Comparison of ENCODE assay signal across 9 mouse cellular contexts in the genomic region with DNA sequence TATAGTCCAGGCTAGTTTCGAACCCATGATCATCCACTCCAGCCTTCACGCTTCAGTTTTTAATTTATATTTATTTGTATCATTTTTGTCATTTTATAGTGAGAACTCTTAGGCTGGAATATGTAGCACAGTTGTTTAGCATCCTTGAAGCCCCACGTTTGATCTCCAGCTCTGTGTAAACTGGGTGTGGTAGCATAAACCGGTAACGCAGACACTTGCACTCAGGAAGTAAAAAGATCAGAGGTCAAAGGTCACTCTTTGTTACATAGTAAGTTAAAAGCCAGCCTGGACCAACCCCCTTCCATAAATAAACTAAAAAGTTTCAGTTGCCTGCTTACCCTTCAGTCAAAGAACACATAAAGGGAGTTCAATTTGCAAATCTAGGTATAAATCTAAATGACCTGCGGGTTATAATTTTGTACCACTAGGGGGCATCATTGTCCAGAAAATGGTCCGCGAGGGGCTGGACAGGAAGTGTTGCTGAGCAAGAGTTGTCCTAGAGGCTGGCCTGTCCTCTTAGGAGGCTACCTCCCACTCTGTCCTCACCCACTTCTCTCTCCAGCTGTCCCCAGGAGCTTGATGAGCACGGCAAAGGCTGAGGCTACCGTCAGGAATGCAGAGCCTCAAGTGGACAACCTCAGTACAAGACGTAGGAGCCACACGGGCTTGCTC. TPM values are rescaled to one million over a fixed set of nuclear protein-coding genes. Genes with fewer than 3 reads are reported as not detected.
A peak's percentile ranks its signal among the peaks of the same experiment; 100 is the strongest.
DNase-seq lines count a peak whose midpoint lies in the region; ATAC-seq and TF ChIP-seq lines count a peak whose summit lies in the region.
"Had no signal": no experiment of that assay in that cellular context is flagged by ENCODE, and none has a peak within 500 bp of the region (broad histone marks: within the 10 kb centered on the region; RNA-seq: fewer than 3 reads in every experiment).

No protein-coding gene starts in this region.

- no peaks in the 10 kb centered on the region for H3K36me3 ChIP-seq in G1E (replicated peaks)
- peaks cover 31% of the 10 kb centered on the region for H3K36me3 ChIP-seq in intestine, embryonic 14.5 days (ENCODE audit: control insufficient read depth, insufficient read depth, low read length)
- peaks cover 3% of the 10 kb centered on the region for H3K36me3 ChIP-seq in limb, embryonic 11.5 days (ENCODE audit: control insufficient read depth, insufficient read depth, low read length)
- H3K36me3 ChIP-seq in midbrain, embryonic 12.5 days: peaks cover 11% of the 10 kb centered on the region; the same call in 1 of the 2 replicates

- ATAC-seq in G1E (ENCODE audit: extremely low read depth, insufficient number of reproducible peaks, low FRiP score, poor library complexity, severe bottlenecking): no peak
- peak; percentile 70 for ATAC-seq in intestine, embryonic 14.5 days (replicated peaks; ENCODE audit: low FRiP score, low TSS enrichment, low read depth)
- peak; percentile 37; the same call in 1 of the 2 replicates for ATAC-seq in limb, embryonic 11.5 days (ENCODE audit: insufficient number of reproducible peaks, low FRiP score, low TSS enrichment, low read depth)
- peak; percentile 64 for ATAC-seq in midbrain, embryonic 12.5 days (ENCODE audit: low FRiP score, low read depth)

- peaks cover 8% of the 10 kb centered on the region for H3K4me1 ChIP-seq in G1E (ENCODE audit: insufficient read depth, low read depth, low read length)
- 0 out of 2 replicates have a peak, but pooled peaks cover 10% of the 10 kb centered on the region for H3K4me1 ChIP-seq in intestine, embryonic 14.5 days (replicated peaks; ENCODE audit: control insufficient read depth, insufficient read depth, low read length)
- no peaks in the 10 kb centered on the region for H3K4me1 ChIP-seq in limb, embryonic 11.5 days (ENCODE audit: control insufficient read depth, insufficient read depth, low read length)
- no peaks in the 10 kb centered on the region for H3K4me1 ChIP-seq in midbrain, embryonic 12.5 days

- WGBS in intestine, embryonic 14.5 days: 35% methylated on average over 12 of the region's 12 CpGs
- WGBS in limb, embryonic 11.5 days: 50% methylated on average over 12 of the region's 12 CpGs
- 59% methylated on average over 12 of the region's 12 CpGs for WGBS in midbrain, embryonic 12.5 days

- H3K4me2 ChIP-seq in intestine, embryonic 14.5 days (ENCODE audit: low read length): no peak overlapping the region
- H3K4me2 ChIP-seq in limb, embryonic 11.5 days (ENCODE audit: low read depth, severe bottlenecking): no peak overlapping the region
- H3K4me2 ChIP-seq in midbrain, embryonic 12.5 days (replicated peaks): no peak overlapping the region

- H3K4me3 ChIP-seq in G1E (ENCODE audit: low read depth, low read length): no peak overlapping the region
- H3K4me3 ChIP-seq in intestine, embryonic 14.5 days (ENCODE audit: low read depth, low read length): no peak overlapping the region
- H3K4me3 ChIP-seq in limb, embryonic 11.5 days (ENCODE audit: low read depth, low read length): no peak overlapping the region
- H3K4me3 ChIP-seq in midbrain, embryonic 12.5 days: no peak overlapping the region
- H3K4me3 ChIP-seq: erythroblast, embryonic 14.5 days had no signal

- H3K27ac ChIP-seq in intestine, embryonic 14.5 days (ENCODE audit: low read depth): no peak overlapping the region
- H3K27ac ChIP-seq in limb, embryonic 11.5 days (replicated peaks; ENCODE audit: low read depth, low read length): no peak overlapping the region; the same call in 1 of the 2 replicates
- no peak overlapping the region for H3K27ac ChIP-seq in midbrain, embryonic 12.5 days (replicated peaks)

- TF ChIP-seq CTCF in G1E (IDR thresholded peaks at IDR 0.05; ENCODE audit: low read depth, low read length): peak; percentile 26; the same call in 1 of the 2 replicates

- DNase-seq in 3134 (ENCODE audit: extremely low read depth, insufficient read length, low spot score) (peak; percentile 62), G1E (ENCODE audit: low spot score) (peak; percentile 51)
- peak; percentile 80 for DNase-seq in embryo, embryonic 11 days
- DNase-seq in heart, adult 11 months: peak; percentile 96
- DNase-seq in intestine, embryonic 14.5 days (ENCODE audit: low spot score): peak; percentile 79
- DNase-seq in limb, embryonic 11.5 days (ENCODE audit: low spot score): peak; percentile 76
- peak; percentile 51 for DNase-seq in testis, postnatal 14 days (ENCODE audit: low spot score)

- no peaks in the 10 kb centered on the region for H3K9me3 ChIP-seq in G1E (replicated peaks)
- H3K9me3 ChIP-seq in intestine, embryonic 14.5 days (ENCODE audit: control insufficient read depth, low read length): no peaks in the 10 kb centered on the region
- no peaks in the 10 kb centered on the region for H3K9me3 ChIP-seq in limb, embryonic 11.5 days (ENCODE audit: control insufficient read depth, low read length)
- H3K9me3 ChIP-seq in midbrain, embryonic 12.5 days: no peaks in the 10 kb centered on the region

- H3K9ac ChIP-seq in intestine, embryonic 14.5 days (ENCODE audit: low read length): no peak overlapping the region
- no peak overlapping the region for H3K9ac ChIP-seq in limb, embryonic 11.5 days (ENCODE audit: low read length)
- H3K9ac ChIP-seq in midbrain, embryonic 12.5 days (replicated peaks): no peak overlapping the region

- H3K27me3 ChIP-seq in G1E (ENCODE audit: insufficient read depth, low read length): peaks cover 36% of the 10 kb centered on the region
- H3K27me3 ChIP-seq in intestine, embryonic 14.5 days (replicated peaks; ENCODE audit: control insufficient read depth, insufficient read depth, low read length): no peaks in the 10 kb centered on the region
- no peaks in the 10 kb centered on the region for H3K27me3 ChIP-seq in limb, embryonic 11.5 days (ENCODE audit: control insufficient read depth, insufficient read depth, low read length)
- no peaks in the 10 kb centered on the region for H3K27me3 ChIP-seq in midbrain, embryonic 12.5 days

RNA-seq across cellular contexts. Expression of gene Tgoln1, which starts 19.1 kb away (rescaled TPM):
- total RNA-seq in G1E (2014; fragmentation: Nextera tagmentation) (49.7 and 50.1 TPM in 2 replicates), G1E (2017) (60.3 and 72.6 TPM in 2 replicates)
- 2.0 and 4.4 TPM in 2 replicates for polyA plus RNA-seq in G1E (2012)
- polyA plus RNA-seq in intestine, embryonic 14.5 days (2014; fragmentation: Nextera tagmentation; extraction: Ambion mirVana): 37.6 and 40.8 TPM in 2 replicates
- polyA plus RNA-seq in limb, embryonic 11.5 days (2014; fragmentation: Nextera tagmentation; extraction: Ambion mirVana): 24.6 and 25.2 TPM in 2 replicates
- 38.6 and 39.2 TPM in 2 replicates for polyA plus RNA-seq in midbrain, embryonic 12.5 days (2016; fragmentation: Nextera tagmentation; extraction: Ambion mirVana)

RNA-seq across cellular contexts. Expression of gene Retsat, which starts 37.6 kb away (rescaled TPM):
- total RNA-seq in G1E (2014; fragmentation: Nextera tagmentation) (13.1 and 13.6 TPM in 2 replicates), G1E (2017) (12.6 and 14.8 TPM in 2 replicates)
- polyA plus RNA-seq in G1E (2012): 6.1 and 25.6 TPM in 2 replicates
- polyA plus RNA-seq in intestine, embryonic 14.5 days (2014; fragmentation: Nextera tagmentation; extraction: Ambion mirVana): 20.7 and 21.3 TPM in 2 replicates
- polyA plus RNA-seq in limb, embryonic 11.5 days (2014; fragmentation: Nextera tagmentation; extraction: Ambion mirVana): 10.5 and 11.2 TPM in 2 replicates
- 4.4 and 6.9 TPM in 2 replicates for polyA plus RNA-seq in midbrain, embryonic 12.5 days (2016; fragmentation: Nextera tagmentation; extraction: Ambion mirVana)

RNA-seq across cellular contexts. Expression of gene Elmod3, which starts 37.7 kb away (rescaled TPM):
- total RNA-seq in G1E (2014; fragmentation: Nextera tagmentation) (20.4 and 25.5 TPM in 2 replicates), G1E (2017) (8.6 and 9.8 TPM in 2 replicates)
- 16.6 and 22.1 TPM in 2 replicates for polyA plus RNA-seq in G1E (2012)
- 14.2 and 15.1 TPM in 2 replicates for polyA plus RNA-seq in intestine, embryonic 14.5 days (2014; fragmentation: Nextera tagmentation; extraction: Ambion mirVana)
- polyA plus RNA-seq in limb, embryonic 11.5 days (2014; fragmentation: Nextera tagmentation; extraction: Ambion mirVana): 15.8 and 16.8 TPM in 2 replicates
- polyA plus RNA-seq in midbrain, embryonic 12.5 days (2016; fragmentation: Nextera tagmentation; extraction: Ambion mirVana): 14.3 and 18.3 TPM in 2 replicates
